Mouse (Mus musculus) liver, embryonic 11.5 days (tissue): ENCODE measurements around the gene Lamtor3. TPM values are rescaled to one million over a fixed set of nuclear protein-coding genes. Genes with fewer than 3 reads are reported as not detected.

ENCODE experiments used
- ATAC-seq: fragments of 200-750 bp; cut with Nextera tagmentation; replicated peaks from 2 replicates; pipeline ENCODE4 v1.8.0; 2017; ENCODE audit warnings: moderate number of reproducible peaks, mild to moderate bottlenecking, moderate TSS enrichment, moderate library complexity; ENCODE audit not compliant: low FRiP score
- DNase-seq: peaks from one replicate; pipeline ENCODE4 v3.0.0-alpha.2; 2017; ENCODE audit warnings: low spot score
- H3K27ac ChIP-seq: fragments of 300-500 bp; sonication (generic); 2 replicates; pipeline ENCODE4 v1.5.1; 2014; ENCODE audit warnings: mild to moderate bottlenecking, low read depth, low read length, control low read depth
- H3K27me3 ChIP-seq: fragments of 300-500 bp; sonication (generic); replicated peaks from 2 replicates; pipeline ENCODE4 v1.6.1; 2014; ENCODE audit warnings: low read length, mixed read lengths; ENCODE audit not compliant: control insufficient read depth, insufficient read depth
- H3K36me3 ChIP-seq: fragments of 300-500 bp; sonication (generic); 2 replicates; pipeline ENCODE4 v1.6.1; 2014; ENCODE audit warnings: mild to moderate bottlenecking, low read length, moderate library complexity, mixed read lengths; ENCODE audit not compliant: control insufficient read depth, insufficient read depth
- H3K4me1 ChIP-seq: fragments of 300-500 bp; sonication (generic); replicated peaks from 2 replicates; pipeline ENCODE4 v1.6.1; 2014; ENCODE audit warnings: low read length, mixed read lengths; ENCODE audit not compliant: control insufficient read depth, insufficient read depth
- H3K4me2 ChIP-seq: fragments of 300-500 bp; sonication (generic); 2 replicates; pipeline ENCODE4 v1.6.1; 2014; ENCODE audit warnings: mild to moderate bottlenecking, control low read depth, moderate library complexity
- H3K4me3 ChIP-seq: fragments of 300-500 bp; sonication (generic); 2 replicates; pipeline ENCODE4 v1.5.1; 2014; ENCODE audit warnings: low read depth, low read length, control low read depth
- H3K9ac ChIP-seq: fragments of 300-500 bp; sonication (generic); 2 replicates; pipeline ENCODE4 v1.6.1; 2014; ENCODE audit warnings: low read depth, low read length, control low read depth
- H3K9me3 ChIP-seq: fragments of 300-500 bp; sonication (generic); 2 replicates; pipeline ENCODE4 v1.6.1; 2016; ENCODE audit warnings: low read length, inconsistent platforms, mixed read lengths; ENCODE audit not compliant: control insufficient read depth
- WGBS: fragments of 180-500 bp; shearing (Covaris S2); extraction: QIAGEN DNeasy Blood & Tissue Kit; methylation state at CpG from one replicate; pipeline ENCODE4 v1.1.7; 2014; 5-methylcytosine and 5-hydroxymethylcytosine counted together
- polyA plus RNA-seq: library from polyadenylated mRNA; unstranded; fragments of >200 nt; fragmentation: Nextera tagmentation; extraction: Ambion mirVana; gene quantifications from 2 replicates; pipeline ENCODE4 v1.2.1, GENCODE M21; 2014

Lamtor3 gene
- polyA plus RNA-seq, 1 experiment from 2014 or later, result 105 TPM

DNA sequence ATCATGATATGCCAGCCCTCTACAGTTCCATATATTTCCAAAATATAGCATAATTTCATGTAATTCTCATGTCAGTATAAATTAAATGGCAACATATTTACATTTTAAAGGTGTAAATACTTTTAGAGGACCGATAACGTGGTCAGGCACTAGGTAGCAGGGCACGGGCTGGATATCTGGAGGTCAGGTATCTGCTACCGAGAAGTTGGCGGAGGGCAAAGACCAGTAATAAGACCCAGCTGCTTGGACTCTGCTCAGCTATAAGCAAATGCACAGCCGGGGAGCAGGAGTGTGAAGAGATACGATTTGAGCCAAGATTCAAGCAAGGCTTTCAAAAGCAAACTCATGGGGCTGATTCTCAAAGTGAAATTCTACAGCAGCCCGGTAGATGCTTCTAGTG is 56.0 kb downstream of the Lamtor3 start:
- Histone ChIP-seq H3K36me3 (no peaks in the 10 kb centered on the region; the same call in 1 of the 2 replicates), H3K4me1 (peaks cover 74% of the 10 kb centered on the region), H3K4me2 (peak overlapping the region; percentile 25; the same call in 1 of the 2 replicates)

DNA sequence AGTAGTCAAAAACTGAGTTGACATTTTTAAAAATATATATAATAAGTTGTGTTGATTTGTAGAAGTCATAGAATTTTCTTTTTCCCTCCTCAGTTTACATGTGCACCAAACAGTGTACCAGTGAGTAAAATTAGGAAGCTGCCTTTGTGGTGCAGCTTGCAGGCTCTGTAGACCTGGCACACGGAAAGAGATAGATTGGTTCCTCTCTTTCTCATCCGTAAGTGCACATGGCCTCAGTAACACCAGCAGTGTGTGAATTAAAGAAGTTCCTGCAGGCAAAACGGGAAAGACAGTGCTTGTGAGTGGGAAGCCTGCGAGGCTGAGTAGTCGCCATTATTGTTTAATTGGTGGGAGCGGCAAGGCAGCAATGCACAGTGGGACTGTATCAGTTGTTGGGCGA is 57.1 kb downstream of the Lamtor3 start:
- no peaks in the 10 kb centered on the region; the same call in 1 of the 2 replicates for H3K36me3 ChIP-seq
- H3K4me1 ChIP-seq, result peaks cover 72% of the 10 kb centered on the region
- no peak for ATAC-seq
- no peak overlapping the region for H3K27ac ChIP-seq
- H3K9ac ChIP-seq, result no peak overlapping the region
- no peak overlapping the region for H3K4me3 ChIP-seq
- DNase-seq, result no peak
- H3K27me3 ChIP-seq, result no peaks in the 10 kb centered on the region
- no peaks in the 10 kb centered on the region for H3K9me3 ChIP-seq
- H3K4me2 ChIP-seq, result no peak overlapping the region
- 82% methylated on average over 7 of the region's 7 CpGs for WGBS

More for the DNA sequence above, 56.0 kb downstream of the Lamtor3 start:
- Histone ChIP-seq H3K9me3 (no peaks in the 10 kb centered on the region), H3K27ac (no peak overlapping the region), H3K27me3 (no peaks in the 10 kb centered on the region), H3K9ac (no peak overlapping the region), H3K4me3 (no peak overlapping the region)
- DNase-seq (no peak), ATAC-seq (no peak)
- 74% methylated on average over 8 of the region's 8 CpGs for WGBS

DNA sequence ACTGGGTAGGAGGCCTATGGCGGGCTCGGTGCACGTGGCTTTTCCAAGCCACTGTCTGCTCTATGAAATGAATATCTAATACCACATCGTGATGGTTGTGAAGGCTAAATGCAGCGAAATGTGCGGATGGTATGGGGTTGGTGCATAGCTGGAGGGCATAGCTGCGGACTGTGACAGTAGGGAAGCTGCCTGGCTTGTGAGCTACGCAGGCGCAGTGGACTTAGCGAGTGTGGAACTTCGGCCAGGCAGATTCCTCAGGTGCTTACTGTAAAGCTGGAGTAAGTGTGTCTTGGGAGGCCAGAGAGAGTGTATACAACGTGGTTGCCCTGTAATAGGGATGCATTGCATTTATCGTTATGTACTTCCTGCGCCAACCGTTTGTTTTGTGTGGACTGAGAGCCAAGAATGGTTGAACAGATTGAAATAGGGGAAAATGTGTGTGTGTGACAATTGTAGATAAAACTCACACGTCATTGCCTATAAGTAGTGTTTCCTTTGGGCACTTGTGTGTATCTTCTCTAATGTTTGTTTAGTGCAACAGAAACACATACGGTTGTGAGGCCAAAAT is 57.6 kb downstream of the Lamtor3 start:
- ATAC-seq (no peak), DNase-seq (no peak)
- Histone ChIP-seq H3K27me3 (no peaks in the 10 kb centered on the region), H3K4me2 (no peak overlapping the region), H3K4me1 (peaks cover 71% of the 10 kb centered on the region), H3K4me3 (no peak overlapping the region), H3K36me3 (no peaks in the 10 kb centered on the region; the same call in 1 of the 2 replicates), H3K9me3 (no peaks in the 10 kb centered on the region), H3K9ac (no peak overlapping the region), H3K27ac (no peak overlapping the region)
- 80% methylated on average over 17 of the region's 17 CpGs for WGBS

DNA sequence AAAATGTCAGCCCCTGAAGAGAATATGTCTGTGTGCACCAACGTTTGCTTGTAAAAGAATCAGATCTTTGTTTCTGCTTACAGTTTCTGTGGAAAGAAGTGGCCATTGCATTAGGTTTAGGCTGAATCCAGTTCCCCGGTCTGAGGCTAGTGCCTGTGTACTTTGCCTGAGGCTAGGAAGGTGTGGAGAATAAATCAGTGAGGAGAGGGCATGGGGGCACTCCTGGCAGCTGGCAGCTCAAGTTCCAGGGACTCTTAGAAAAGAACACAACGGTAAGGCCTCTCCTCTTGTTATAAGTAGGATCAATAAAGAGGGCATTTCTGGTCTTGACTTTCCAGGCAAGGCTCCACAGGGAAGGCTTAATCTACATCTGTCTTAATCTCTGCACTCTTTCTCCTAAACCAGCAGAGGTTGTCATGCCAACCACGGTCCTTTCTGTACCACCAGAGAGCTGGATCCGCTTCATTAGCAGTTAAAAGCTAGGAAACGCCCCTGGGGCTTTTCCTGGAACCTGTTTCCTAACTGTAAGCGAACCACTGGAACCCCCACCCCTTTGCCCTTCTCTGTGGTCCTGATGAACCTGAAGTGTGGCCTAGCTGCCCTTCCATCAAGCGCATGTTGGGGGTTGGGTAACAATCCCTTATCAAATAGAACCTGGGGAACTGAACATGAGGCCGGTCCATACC is 58.8 kb downstream of the Lamtor3 start:
- no peaks in the 10 kb centered on the region; the same call in 1 of the 2 replicates for H3K36me3 ChIP-seq
- no peak for DNase-seq
- no peak for ATAC-seq
- no peaks in the 10 kb centered on the region for H3K27me3 ChIP-seq
- WGBS, result 60% methylated on average over 9 of the region's 9 CpGs
- peak overlapping the region; percentile 13; the same call in 1 of the 2 replicates for H3K27ac ChIP-seq
- peaks cover 61% of the 10 kb centered on the region for H3K4me1 ChIP-seq
- H3K4me3 ChIP-seq, result no peak overlapping the region
- H3K4me2 ChIP-seq, result peak overlapping the region; percentile 21
- H3K9ac ChIP-seq, result no peak overlapping the region; the same call in 1 of the 2 replicates
- H3K9me3 ChIP-seq, result no peaks in the 10 kb centered on the region

DNA sequence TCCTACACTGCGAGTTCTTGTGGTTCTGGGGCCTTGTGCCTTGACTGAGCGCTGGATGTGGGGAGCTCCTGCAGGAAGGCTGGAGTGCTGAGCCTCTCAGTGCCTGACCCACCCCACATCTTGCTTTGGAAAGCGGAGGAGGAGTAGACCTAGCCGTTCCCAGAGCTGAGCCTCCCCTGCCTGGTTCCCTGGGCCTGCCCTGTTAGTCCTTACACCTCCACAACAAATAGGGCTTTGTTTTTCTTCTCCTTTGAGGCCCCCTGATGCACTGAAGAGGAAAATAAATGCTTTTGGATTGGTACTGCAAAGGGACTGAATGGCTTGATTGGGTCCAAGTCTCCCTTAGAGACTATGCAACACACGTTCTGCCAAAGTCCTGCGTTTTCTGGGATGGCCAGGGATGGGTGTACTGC is 59.3 kb downstream of the Lamtor3 start:
- Histone ChIP-seq H3K36me3 (no peaks in the 10 kb centered on the region; the same call in 1 of the 2 replicates), H3K9ac (no peak overlapping the region), H3K4me3 (no peak overlapping the region), H3K27me3 (no peaks in the 10 kb centered on the region), H3K9me3 (no peaks in the 10 kb centered on the region), H3K4me1 (peaks cover 57% of the 10 kb centered on the region), H3K27ac (peak overlapping the region; percentile 13; the same call in 1 of the 2 replicates), H3K4me2 (peak overlapping the region; percentile 21)
- 61% methylated on average over 6 of the region's 6 CpGs for WGBS
- no peak for DNase-seq
- no peak for ATAC-seq

DNA sequence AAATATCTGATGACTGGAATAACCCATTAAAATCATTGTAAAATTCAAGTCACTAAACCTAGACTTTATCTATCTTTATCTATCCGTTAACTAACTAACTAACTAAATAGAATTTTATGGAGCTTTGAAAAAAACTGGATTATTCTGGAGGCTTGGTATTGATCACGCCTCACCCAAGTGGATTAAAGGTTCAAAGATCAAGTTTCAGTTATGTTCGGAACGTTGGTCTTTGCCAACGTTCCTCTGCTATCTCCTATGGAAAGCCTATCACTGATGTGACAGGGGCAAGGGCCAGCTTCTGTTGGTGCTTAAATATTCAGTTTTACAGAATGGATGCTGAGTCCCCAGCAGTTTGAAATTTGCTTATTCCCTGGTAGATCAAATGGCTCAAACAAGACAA is 59.9 kb downstream of the Lamtor3 start:
- H3K4me2 ChIP-seq, result peak overlapping the region; percentile 46
- ATAC-seq (no peak), DNase-seq (no peak)
- no peak overlapping the region for H3K9ac ChIP-seq
- peaks cover 51% of the 10 kb centered on the region for H3K4me1 ChIP-seq
- H3K27ac ChIP-seq, result 0 out of 2 replicates have a peak overlapping the region, but pooled peaks have one; percentile 13
- H3K27me3 ChIP-seq, result no peaks in the 10 kb centered on the region
- WGBS, result 64% methylated on average over 5 of the region's 5 CpGs
- H3K4me3 ChIP-seq, result peak overlapping the region; percentile 67; the same call in 1 of the 2 replicates
- no peaks in the 10 kb centered on the region for H3K9me3 ChIP-seq
- H3K36me3 ChIP-seq, result no peaks in the 10 kb centered on the region; the same call in 1 of the 2 replicates

Other genes starting within 250 kb of the Lamtor3 start
- gene Gm21962, start 247.0 kb upstream of the Lamtor3 start, polyA plus RNA-seq, result not detected in 2 replicates
- gene H2afz, start 54.0 kb upstream of the Lamtor3 start, polyA plus RNA-seq, result 2,121 and 2,201 TPM in 2 replicates
- gene Dnajb14, start 50.8 kb upstream of the Lamtor3 start, polyA plus RNA-seq, result 9.0 and 9.8 TPM in 2 replicates
- gene Dapp1, start 63.0 kb downstream of the Lamtor3 start, polyA plus RNA-seq, result 35.5 and 36.2 TPM in 2 replicates
- 0.05 and 0.09 TPM in 2 replicates for gene 1110002E22Rik, start 146.5 kb downstream of the Lamtor3 start, polyA plus RNA-seq
- not detected in 2 replicates for gene Gm5105, start 148.9 kb downstream of the Lamtor3 start, polyA plus RNA-seq
- gene Trmt10a, start 224.9 kb downstream of the Lamtor3 start, polyA plus RNA-seq, result 13.1 and 13.5 TPM in 2 replicates
- 45.0 and 53.2 TPM in 2 replicates for gene Mttp, start 226.5 kb downstream of the Lamtor3 start, polyA plus RNA-seq